Mouse (Mus musculus): ENCODE data around the gene Gnb3. TPM values are rescaled to one million over a fixed set of nuclear protein-coding genes. Genes with fewer than 3 reads are reported as not detected.
"Not testable (repeated sequence)": the region's sequence is repeated elsewhere in the genome, so short reads cannot be mapped to it uniquely, and the experiment has no call there.

Gene Gnb3
- total RNA-seq, 2 experiments from 2014 or later: not detected

DNA sequence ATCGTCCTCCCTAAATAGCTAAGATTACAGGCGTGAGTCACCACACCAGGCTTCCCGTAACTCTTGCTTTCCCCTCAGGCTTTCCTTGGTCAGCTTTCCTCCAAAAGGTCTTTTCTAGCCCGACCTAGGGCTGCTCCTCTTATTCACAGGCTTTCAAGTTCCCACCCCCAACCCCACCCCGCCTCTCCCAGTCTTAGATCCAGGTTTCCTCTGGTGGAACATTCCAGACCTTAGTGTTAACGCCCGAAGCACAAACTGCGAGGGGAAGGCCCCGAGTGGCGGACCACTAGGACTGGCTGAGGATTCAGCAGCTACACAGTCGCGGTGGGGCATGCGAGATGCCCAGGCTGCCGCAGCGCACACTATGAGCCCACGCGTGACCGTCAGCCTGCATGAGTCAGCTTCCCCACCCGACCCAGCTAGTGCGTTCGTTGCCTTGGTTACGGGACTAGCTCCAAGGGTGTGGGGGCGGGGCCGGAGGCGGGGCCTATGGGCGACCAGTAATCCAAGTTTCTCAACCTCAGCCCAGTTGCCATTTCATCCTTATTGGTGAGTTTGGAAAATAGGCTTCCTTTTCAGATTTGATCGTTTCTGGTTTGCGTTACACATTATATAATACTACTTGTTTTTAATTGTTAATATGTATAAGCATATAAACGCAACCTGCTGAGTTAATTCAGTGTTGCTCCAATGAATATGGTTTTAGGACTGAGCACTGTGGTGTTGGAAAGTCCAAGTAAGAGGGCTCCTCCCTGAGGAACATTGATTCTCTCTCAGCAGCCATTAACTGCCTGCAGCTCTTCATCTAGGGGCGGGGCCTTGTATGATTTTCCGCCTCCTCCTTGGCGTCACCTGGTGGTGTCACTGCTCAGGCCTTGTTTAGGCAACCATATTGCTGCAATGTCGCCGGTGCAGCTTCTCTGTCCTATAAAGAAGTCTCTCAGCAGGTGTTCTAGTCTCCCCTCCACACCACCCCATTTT lies 34.4 kb downstream of the Gnb3 start:
- peak; percentile 79 for ATAC-seq (ENCODE audit: poor library complexity, severe bottlenecking)

DNA sequence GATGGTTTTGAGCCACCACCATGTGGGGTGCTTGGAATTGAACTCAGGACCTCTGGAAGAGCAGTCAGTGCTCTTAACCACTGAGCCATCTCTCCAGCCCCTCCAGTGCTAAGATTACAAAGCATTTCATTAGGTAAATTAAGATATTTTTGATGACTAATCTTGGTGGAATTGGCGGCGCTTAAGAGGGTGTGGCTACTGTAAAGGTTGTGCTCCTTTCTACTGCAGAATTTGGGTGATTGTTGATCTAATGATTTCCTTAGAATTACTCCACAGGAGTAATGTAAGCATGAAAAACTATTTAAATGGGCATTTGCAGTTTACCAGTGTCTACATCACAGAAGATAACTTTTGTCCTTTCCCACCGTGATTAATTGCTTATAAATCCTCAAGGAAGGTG lies 35.7 kb downstream of the Gnb3 start:
- ATAC-seq (ENCODE audit: poor library complexity, severe bottlenecking): no peak

DNA sequence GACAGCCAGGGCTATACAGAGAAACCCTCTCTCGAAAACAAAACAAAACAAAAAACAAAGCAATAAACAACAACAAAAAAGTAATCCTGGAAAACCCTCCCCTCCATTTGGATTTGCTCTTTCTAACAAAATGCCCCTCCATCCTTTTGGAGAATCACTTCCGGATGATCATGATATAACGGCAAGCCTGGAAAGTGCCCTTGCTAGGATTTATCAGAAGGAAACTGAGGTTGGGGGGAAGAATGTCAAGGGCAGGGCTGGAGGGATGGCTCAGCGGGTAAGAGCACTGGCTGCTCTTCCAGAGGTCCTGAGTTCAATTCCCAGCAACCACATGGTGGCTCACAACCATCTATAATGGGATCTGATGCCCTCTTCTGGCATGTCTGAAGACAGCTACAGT lies 36.4 kb downstream of the Gnb3 start:
- not testable (repeated sequence) for ATAC-seq (ENCODE audit: poor library complexity, severe bottlenecking)

DNA sequence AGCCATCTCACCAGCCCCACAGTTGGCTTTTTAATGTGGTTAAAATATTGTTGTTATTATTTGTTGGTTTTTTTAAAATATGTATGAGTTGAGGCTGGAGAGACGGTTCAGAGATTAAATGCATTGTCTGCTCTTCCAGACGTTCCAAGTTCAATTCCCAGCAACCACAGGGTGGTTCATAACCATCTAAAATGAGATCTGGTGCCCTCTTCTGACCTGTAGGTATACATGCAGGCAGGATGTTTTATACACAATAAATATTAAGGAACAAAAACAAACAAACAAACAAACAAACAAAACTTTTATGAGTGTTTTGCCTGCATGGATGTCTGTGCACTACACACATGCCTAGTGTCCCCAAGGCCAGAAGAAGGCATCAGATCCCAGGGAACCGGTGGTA lies 37.0 kb downstream of the Gnb3 start:
- ATAC-seq (ENCODE audit: poor library complexity, severe bottlenecking): no peak

DNA sequence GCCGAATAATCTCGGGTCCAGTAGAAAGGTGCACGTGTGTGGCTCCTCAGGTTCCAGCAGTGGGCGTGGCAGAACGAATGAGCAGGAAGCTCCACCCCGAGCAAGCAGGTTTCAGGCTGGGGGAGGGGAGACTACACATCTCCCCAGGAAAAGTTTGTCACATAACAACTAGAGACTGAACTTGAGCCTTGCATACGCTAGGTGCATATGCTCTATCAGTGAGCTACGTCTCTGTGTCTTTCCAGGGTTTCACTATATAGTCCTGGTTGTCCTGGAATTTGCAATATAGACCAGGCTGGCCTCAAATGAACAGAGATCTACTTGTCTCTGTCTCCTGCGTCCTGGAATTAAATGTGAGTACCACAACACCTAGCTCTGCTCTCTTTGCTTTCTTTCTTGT lies 37.7 kb downstream of the Gnb3 start:
- not testable (repeated sequence) for ATAC-seq (ENCODE audit: poor library complexity, severe bottlenecking)

DNA sequence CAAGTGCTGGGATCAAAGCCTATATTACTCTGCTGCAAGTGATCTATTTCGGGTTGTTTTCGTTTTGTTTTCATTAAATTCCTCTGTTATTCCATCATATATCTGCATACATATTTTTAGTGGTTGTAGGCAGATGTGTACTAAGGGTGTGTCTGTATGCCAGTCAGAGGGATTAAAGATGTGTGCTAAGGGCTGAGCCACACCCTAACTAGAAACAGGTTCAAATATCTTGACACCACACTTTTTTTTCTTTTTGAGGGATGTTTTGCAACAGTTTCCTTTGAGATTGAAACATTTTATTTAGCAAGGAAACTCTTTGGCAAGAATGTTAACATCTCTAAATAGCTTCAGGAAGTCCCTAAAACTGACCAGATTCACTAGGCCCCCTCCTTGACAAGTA lies 43.9 kb downstream of the Gnb3 start:
- 0 out of 2 replicates have a peak, but pooled peaks have one; percentile 21 for ATAC-seq (ENCODE audit: poor library complexity, severe bottlenecking)

DNA sequence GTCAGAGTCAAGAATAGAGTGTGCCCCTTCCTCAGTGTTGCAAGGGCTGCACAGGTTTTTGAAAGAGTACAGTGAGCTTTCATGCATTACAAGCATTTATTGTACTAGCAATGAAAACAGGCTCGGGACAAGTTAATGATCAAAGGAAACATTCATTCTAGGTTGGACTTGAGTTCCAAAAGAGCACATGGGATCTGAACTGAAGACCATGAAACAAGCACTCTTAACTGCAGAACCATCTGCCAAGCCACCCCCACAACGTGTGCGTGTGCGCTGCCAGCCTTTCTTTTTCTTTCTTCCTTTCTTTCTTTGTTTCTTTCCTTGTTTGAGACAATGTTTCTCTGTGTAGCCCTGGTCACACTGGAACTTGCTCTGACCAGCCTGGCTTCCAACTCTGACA lies 44.3 kb downstream of the Gnb3 start:
- no peak for ATAC-seq (ENCODE audit: poor library complexity, severe bottlenecking)

DNA sequence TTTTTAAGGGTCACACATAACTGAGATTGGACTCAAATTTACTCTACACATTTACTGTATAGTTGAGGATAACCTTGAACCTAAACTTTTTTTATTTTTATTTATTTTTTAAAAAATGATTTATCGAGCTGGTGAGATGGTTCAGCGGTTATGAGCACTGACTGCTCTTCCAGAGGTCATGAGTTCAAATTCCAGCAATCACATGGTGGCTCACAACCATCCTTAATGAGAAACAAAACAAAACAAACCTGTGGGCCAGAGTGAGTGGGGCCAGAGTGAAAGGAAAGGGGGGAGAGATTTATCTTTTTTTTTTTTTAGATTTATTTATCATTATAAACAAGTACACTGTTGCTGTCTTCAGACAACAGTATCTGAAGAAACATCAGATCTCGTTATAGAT lies 48.2 kb downstream of the Gnb3 start:
- no peak for ATAC-seq (ENCODE audit: poor library complexity, severe bottlenecking)

DNA sequence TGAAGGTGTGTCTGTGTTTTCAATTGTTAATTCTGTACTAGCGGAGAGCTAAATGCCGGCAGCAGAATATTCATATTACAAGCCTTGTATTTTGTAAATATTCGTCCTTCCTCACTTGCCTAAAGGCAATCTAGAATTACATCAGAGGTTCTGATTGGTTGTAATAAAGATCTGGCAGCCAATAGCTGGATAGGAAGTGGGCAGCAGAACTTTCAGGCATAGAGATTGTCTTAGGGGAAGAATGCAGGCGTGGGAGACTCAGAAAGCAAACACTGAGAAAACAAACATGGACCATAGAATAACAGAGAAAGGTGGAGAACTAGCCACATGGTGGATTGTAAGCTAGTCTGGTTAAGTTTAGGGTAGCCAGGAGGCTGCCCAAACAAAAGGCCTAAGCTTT lies 50.0 kb downstream of the Gnb3 start:
- ATAC-seq (ENCODE audit: poor library complexity, severe bottlenecking): no peak

DNA sequence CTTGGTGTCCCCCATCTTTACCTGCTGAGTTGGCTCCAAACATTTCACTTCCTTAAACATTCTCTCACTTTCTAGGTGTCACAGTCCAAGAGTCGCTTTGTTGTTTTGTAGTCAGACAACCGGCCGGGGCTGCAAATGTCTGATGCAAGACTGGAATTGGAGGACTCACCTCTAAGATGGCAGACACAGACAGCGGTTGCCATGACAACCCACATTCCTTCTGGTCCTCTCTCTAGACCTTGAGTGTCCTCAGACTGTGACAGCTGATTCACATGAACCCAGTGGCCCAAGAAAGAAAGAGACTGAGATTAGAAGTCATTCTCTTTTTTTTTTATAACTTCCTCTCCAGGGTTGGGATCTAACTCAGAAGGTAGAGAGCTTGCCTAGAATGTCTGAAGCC lies 50.6 kb downstream of the Gnb3 start:
- no peak for ATAC-seq (ENCODE audit: poor library complexity, severe bottlenecking)

DNA sequence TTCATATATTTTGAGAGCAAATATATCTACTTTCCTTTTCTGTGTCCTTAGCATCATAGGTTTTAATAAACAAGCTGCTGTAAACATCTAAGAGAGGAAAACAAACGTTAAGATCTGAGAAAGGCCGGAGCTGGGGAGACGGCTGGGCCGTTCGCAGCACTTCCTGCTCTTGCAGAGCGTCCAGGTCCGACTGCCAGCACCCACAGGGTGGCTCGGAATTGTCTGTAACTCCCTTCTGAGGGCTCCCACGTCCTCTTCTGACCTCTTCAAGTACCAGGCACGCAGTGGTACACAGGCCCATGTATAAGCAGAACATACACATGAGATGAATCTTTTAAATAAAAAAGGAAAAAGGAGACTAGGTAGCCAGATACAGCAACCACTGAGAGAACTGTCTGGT lies 52.4 kb downstream of the Gnb3 start:
- no peak for ATAC-seq (ENCODE audit: poor library complexity, severe bottlenecking)

DNA sequence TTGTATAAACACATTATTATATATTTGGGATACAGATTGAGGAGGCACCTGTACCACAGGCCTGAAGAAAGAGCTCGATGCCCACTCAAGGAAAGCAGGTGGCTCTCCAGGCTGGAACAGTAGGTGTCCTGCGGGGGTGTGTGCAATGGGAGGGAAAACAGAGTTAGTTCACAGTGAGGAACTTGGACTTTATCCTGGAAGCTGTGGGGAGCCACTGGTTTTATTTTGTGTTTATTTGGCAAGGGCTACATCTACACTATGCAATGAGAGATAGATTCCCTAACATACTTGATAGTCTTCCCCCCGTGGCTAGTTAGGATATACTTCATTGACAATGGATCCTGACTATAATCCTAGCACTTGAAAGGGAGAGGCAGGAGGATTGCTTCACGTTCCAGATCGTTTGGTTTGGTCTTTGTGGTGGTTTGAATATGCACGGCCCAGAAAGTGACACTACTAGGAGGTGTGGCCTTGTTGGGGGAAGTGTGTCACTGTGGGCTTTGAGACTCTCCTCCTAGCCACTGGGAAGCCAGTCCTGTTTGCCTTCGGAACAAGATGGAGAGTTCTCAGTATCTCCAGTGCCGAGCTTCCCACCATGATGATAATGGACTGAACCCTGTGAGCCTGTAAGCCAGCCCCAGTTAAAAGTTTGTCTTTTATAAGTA lies 53.2 kb downstream of the Gnb3 start:
- peak; percentile 72 for ATAC-seq (ENCODE audit: poor library complexity, severe bottlenecking)

Other genes with a start within 250 kb of the Gnb3 start
- gene C1s2, start 204.2 kb downstream of the Gnb3 start, total RNA-seq (2015): not detected in 2 replicates
- 0.16 TPM in 1 of 2 replicates, not detected in the other for gene C1s2, start 204.2 kb downstream of the Gnb3 start, total RNA-seq (2017)
- gene Lpcat3, start 177.2 kb downstream of the Gnb3 start, total RNA-seq (2015): 32.8 and 48.3 TPM in 2 replicates
- gene Lpcat3, start 177.2 kb downstream of the Gnb3 start, total RNA-seq (2017): 22.4 and 24.8 TPM in 2 replicates
- gene Emg1, start 128.1 kb downstream of the Gnb3 start, total RNA-seq (2015): 144 and 179 TPM in 2 replicates
- gene Emg1, start 128.1 kb downstream of the Gnb3 start, total RNA-seq (2017): 170 and 206 TPM in 2 replicates
- 99.5 and 115 TPM in 2 replicates for gene Phb2, start 127.9 kb downstream of the Gnb3 start, total RNA-seq (2015)
- gene Phb2, start 127.9 kb downstream of the Gnb3 start, total RNA-seq (2017): 152 and 160 TPM in 2 replicates
- 308 and 336 TPM in 2 replicates for gene Ptpn6, start 101.6 kb downstream of the Gnb3 start, total RNA-seq (2015)
- gene Ptpn6, start 101.6 kb downstream of the Gnb3 start, total RNA-seq (2017): 1,009 and 1,024 TPM in 2 replicates
- 177 and 203 TPM in 2 replicates for gene Grcc10, start 98.9 kb downstream of the Gnb3 start, total RNA-seq (2015)
- 121 and 136 TPM in 2 replicates for gene Grcc10, start 98.9 kb downstream of the Gnb3 start, total RNA-seq (2017)
- not detected in 2 replicates for gene Gm45234, start 84.3 kb downstream of the Gnb3 start, total RNA-seq (2015)
- gene Gm45234, start 84.3 kb downstream of the Gnb3 start, total RNA-seq (2017): not detected in 2 replicates
- 25.7 and 29.8 TPM in 2 replicates for gene Atn1, start 83.8 kb downstream of the Gnb3 start, total RNA-seq (2015)
- gene Atn1, start 83.8 kb downstream of the Gnb3 start, total RNA-seq (2017): 3.0 and 10.9 TPM in 2 replicates
- gene Eno2, start 70.6 kb downstream of the Gnb3 start, total RNA-seq (2015): not detected in 2 replicates
- not detected in 2 replicates for gene Eno2, start 70.6 kb downstream of the Gnb3 start, total RNA-seq (2017)
- not detected in 2 replicates for gene Lrrc23, start 60.5 kb downstream of the Gnb3 start, total RNA-seq (2015)
- gene Lrrc23, start 60.5 kb downstream of the Gnb3 start, total RNA-seq (2017): 0.26 and 3.9 TPM in 2 replicates
- 5.1 and 8.0 TPM in 2 replicates for gene Spsb2, start 31.6 kb downstream of the Gnb3 start, total RNA-seq (2015)
- 10.3 and 14.0 TPM in 2 replicates for gene Spsb2, start 31.6 kb downstream of the Gnb3 start, total RNA-seq (2017)
- gene Tpi1, start 26.0 kb downstream of the Gnb3 start, total RNA-seq (2015): 134 and 144 TPM in 2 replicates
- 93.8 and 113 TPM in 2 replicates for gene Tpi1, start 26.0 kb downstream of the Gnb3 start, total RNA-seq (2017)
- gene Usp5, start 10.8 kb downstream of the Gnb3 start, total RNA-seq (2015): 31.8 and 32.7 TPM in 2 replicates
- gene Usp5, start 10.8 kb downstream of the Gnb3 start, total RNA-seq (2017): 56.3 and 58.5 TPM in 2 replicates
- 160 and 180 TPM in 2 replicates for gene Cdca3, start 10.7 kb downstream of the Gnb3 start, total RNA-seq (2015)
- gene Cdca3, start 10.7 kb downstream of the Gnb3 start, total RNA-seq (2017): 168 and 185 TPM in 2 replicates
- gene P3h3, start 17.5 kb upstream of the Gnb3 start, total RNA-seq (2015): 0.09 and 0.14 TPM in 2 replicates
- 0.61 TPM in 1 of 2 replicates, not detected in the other for gene P3h3, start 17.5 kb upstream of the Gnb3 start, total RNA-seq (2017)
- gene Gpr162, start 23.7 kb upstream of the Gnb3 start, total RNA-seq (2015): not detected in 2 replicates
- 0.33 TPM in 1 of 2 replicates, not detected in the other for gene Gpr162, start 23.7 kb upstream of the Gnb3 start, total RNA-seq (2017)
- 0.09 and 0.71 TPM in 2 replicates for gene Cd4, start 47.9 kb upstream of the Gnb3 start, total RNA-seq (2015)
- 0.20 and 0.37 TPM in 2 replicates for gene Cd4, start 47.9 kb upstream of the Gnb3 start, total RNA-seq (2017)
- gene Lag3, start 71.4 kb upstream of the Gnb3 start, total RNA-seq (2015): 1.2 TPM in 2 replicates
- gene Lag3, start 71.4 kb upstream of the Gnb3 start, total RNA-seq (2017): 0.44 and 1.4 TPM in 2 replicates
- gene Ptms, start 79.8 kb upstream of the Gnb3 start, total RNA-seq (2015): 129 and 159 TPM in 2 replicates
- gene Ptms, start 79.8 kb upstream of the Gnb3 start, total RNA-seq (2017): 195 and 207 TPM in 2 replicates
- 73.6 and 82.9 TPM in 2 replicates for gene Mlf2, start 91.1 kb upstream of the Gnb3 start, total RNA-seq (2015)
- gene Mlf2, start 91.1 kb upstream of the Gnb3 start, total RNA-seq (2017): 50.9 and 70.6 TPM in 2 replicates
- 35.4 and 37.2 TPM in 2 replicates for gene Cops7a, start 125.3 kb upstream of the Gnb3 start, total RNA-seq (2015)
- 19.4 and 25.7 TPM in 2 replicates for gene Cops7a, start 125.3 kb upstream of the Gnb3 start, total RNA-seq (2017)
- not detected in 2 replicates for gene Pianp, start 156.4 kb upstream of the Gnb3 start, total RNA-seq (2015)
- not detected in 2 replicates for gene Pianp, start 156.4 kb upstream of the Gnb3 start, total RNA-seq (2017)
- gene Zfp384, start 168.9 kb upstream of the Gnb3 start, total RNA-seq (2015): 67.0 and 70.0 TPM in 2 replicates
- 34.1 and 36.0 TPM in 2 replicates for gene Zfp384, start 168.9 kb upstream of the Gnb3 start, total RNA-seq (2017)
- 33.0 and 35.7 TPM in 2 replicates for gene Ing4, start 199.5 kb upstream of the Gnb3 start, total RNA-seq (2015)
- gene Ing4, start 199.5 kb upstream of the Gnb3 start, total RNA-seq (2017): 63.3 and 63.9 TPM in 2 replicates
- gene Acrbp, start 209.4 kb upstream of the Gnb3 start, total RNA-seq (2015): 9.0 and 14.2 TPM in 2 replicates
- 3.4 and 8.8 TPM in 2 replicates for gene Acrbp, start 209.4 kb upstream of the Gnb3 start, total RNA-seq (2017)
- gene Lpar5, start 227.6 kb upstream of the Gnb3 start, total RNA-seq (2015): 25.1 and 25.5 TPM in 2 replicates
- 27.6 and 30.0 TPM in 2 replicates for gene Lpar5, start 227.6 kb upstream of the Gnb3 start, total RNA-seq (2017)

Data from megakaryocyte, adult 5-6 weeks (primary cell).